Mouse (Mus musculus) neutrophil, adult 5-6 weeks (primary cell): Measurements from ENCODE around the gene Inafm2. TPM values are rescaled to one million over a fixed set of nuclear protein-coding genes. Genes with fewer than 3 reads are reported as not detected.

ENCODE experiments used
- ATAC-seq: fragments of 151-379, 151-347 bp; 2 replicates; pipeline ENCODE4 v1.8.0; 2017; ENCODE audit warnings: mild to moderate bottlenecking, moderate TSS enrichment; ENCODE audit not compliant: insufficient number of reproducible peaks, poor library complexity, low FRiP score, severe bottlenecking; ENCODE audit errors: extremely low read depth
- total RNA-seq: library from RNA; stranded (forward); fragments of 200-1000 nt; gene quantifications from 2 replicates; pipeline ENCODE4 v1.2.3, GENCODE M21; 2017

Inafm2 gene
- total RNA-seq, 1 experiment from 2014 or later: 20.9 TPM

DNA sequence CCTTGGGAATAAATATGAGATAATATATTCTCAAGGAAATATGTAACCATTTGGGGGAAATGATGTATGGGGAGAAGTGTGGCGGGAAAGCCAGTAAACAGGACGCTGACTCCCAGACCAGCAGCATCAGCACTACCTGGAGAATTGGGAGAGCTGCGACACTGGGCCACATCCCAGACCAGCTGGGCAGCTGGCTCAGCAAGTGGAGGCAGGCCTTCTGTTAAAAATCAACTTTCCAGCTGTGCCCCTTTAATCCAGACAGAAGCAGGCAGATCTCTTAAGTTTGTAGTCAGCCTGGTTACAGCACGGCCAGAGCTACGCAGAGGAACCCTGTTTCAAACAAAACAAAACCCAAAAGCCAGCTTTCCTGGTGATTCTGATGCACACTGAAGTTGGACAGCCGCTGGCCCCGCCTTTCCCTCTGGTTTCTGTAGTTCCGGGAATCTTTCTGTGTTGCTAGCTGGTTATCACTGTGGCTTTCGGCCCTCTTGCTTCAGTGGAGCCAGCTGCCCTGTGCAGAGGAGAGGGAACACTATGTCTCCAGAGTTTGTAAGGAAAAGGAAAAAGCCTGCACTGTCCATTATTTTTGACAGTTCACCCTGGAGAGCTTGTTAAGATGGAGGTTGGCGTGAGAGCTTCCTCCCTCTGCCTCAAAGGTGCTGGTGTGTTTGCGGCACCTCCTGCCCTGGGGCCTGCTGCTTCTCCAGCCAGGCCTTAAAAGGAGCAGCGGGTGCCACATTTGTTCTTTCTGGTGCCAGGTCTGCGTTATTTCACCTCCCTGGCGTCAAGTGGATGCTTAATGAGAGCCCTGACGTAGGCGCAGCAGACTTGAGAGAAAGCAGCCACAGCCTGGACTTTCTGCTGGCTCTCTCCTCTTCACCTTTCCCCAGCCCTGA is 6.6 kb downstream of the Inafm2 start:
- no peak for ATAC-seq

- ATAC-seq: no peak
Measured at GRCm38 (mm10) chr2:118752792-118753108, 7.2 kb downstream of the Inafm2 start.

DNA sequence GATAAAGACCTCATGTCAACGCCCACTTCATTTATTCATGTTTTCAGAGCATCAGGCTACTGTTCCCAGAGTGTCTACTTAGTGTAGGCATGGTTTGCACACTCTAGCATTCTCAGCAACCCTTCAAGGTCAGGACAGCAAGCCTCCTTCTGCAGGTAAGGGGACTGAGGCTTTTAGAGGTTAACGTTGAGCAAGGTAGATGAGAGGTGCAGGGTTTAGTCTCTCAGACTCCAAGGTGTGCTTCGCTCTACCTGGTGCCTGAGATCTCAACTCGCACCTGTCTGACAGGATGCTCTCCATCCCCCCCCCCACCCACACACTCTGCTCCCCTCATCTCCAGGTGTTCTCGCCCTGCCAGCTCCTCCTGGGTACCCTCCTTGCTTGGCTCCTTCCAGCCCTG is 8.6 kb downstream of the Inafm2 start:
- ATAC-seq: no peak

DNA sequence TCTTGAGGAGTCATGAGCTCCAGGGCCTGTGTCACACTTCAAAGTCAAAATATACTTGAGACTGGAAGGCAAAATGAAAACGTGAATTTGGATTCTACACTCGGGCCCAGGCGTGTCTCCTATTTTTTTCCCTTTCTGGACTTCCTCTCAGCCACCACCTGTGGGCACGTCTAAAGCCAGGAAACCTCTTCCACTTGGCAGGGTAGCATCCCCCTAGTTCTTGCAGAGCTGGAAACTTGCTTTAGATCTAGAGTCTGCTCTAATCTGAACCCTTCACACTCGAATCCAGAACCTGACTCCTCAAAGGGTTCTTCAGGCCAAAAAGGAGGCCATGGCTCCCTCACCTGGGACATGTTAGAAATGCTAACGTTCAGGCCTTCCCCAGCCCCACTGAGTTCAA is 9.8 kb downstream of the Inafm2 start:
- no peak for ATAC-seq

- ATAC-seq: no peak
Measured at GRCm38 (mm10) chr2:118756103-118756502, 10.5 kb downstream of the Inafm2 start.

- ATAC-seq: peak; percentile 79
Measured at GRCm38 (mm10) chr2:118759828-118760227, 14.3 kb downstream of the Inafm2 start.

DNA sequence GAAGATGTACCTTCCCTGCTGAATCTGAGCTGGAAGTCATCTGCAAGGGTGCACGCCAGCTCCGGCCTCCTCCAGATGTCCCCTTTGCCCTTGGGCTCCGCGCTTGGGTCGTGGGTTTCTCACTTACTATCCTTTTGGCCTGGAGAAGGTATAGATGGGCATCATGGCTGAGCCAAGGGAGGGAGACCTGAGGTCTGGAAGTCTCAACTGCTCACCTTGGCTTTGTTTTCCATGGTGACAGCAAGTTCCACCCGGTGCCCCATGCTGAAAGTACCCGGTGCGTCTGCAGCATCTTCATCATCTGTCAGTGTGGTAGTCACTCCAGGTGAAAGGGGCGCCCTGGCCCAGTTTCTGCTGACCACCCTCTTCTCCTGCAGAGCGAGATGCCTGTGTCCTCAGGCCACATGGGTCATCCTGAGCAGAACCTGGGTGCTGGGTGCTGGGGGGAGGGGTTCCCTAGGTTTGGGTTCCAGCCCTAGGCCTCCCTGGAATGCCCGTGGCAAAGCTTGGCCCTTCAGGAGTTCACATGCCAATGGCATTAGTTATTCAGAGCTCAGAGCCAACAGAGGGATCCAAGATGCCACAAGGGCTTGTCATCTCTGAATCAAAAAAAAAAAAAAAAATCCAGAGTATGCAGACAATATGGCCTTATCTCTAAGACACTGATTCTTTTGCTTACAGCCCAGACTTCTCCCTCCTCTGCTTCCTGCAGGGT is 14.9 kb downstream of the Inafm2 start:
- ATAC-seq: no peak

DNA sequence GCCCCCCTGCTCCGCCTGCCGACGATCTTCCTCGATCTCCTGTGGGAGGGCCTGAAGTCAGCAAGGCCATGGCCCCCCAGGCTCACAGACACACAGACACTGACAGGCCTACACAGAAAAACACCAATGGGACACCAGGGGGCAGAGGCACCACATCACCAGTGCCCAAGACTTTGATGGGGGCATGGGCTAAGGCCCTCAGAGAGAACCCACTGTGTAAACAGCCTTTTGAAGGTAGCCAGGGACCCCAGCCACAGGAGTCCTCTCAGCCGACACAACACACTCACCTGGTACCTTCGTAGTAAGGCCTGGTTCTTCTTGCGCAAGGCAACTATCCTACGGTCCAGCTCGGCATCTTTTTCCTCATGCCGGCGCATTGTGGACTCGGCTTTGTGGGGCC is 15.8 kb downstream of the Inafm2 start:
- ATAC-seq: no peak

- no peak for ATAC-seq
Measured at GRCm38 (mm10) chr2:118761906-118762783, 16.6 kb downstream of the Inafm2 start, which contains the start of gene Ccdc9b. Ccdc9b (minus strand) TSS chr2:118762661.

- ATAC-seq: no peak
Measured at GRCm38 (mm10) chr2:118762784-118763148, 17.2 kb downstream of the Inafm2 start.

- no peak for ATAC-seq
Measured at GRCm38 (mm10) chr2:118763469-118763868, 17.9 kb downstream of the Inafm2 start.

DNA sequence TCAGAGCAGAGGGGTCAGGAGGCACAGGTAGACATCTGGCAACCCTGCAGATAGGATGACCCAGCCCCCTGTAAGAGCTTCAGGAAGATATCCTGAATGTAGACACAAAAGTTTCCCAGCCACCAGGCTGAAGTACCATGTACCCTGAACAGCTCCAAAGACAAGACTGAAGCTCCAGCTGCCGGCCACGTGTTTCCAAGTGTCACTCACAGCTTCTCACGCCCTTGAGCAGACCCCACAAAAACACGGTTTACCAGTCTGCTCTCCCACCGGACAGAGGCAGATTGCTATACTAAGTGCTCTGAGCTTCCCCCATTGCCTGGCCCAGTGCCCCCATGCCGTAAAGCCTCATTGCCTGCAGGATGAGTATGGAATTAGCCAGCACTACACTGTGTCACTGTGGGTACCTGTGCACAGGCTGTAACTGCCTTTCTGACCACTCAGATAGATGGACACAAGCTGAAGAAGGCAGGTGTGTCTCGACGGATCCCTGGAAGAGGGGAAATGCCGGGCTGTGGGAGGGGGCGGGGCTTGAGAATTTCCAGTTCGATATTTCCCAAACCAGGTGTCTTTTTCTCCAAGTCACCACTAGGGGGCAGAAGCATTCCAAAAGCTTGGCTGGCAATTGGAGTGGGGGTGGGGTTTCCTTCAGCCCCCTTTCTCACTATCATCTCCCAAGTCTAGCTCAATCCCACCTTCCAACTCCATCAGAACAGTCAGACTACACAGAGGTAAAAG is 18.7 kb downstream of the Inafm2 start:
- ATAC-seq: no peak

DNA sequence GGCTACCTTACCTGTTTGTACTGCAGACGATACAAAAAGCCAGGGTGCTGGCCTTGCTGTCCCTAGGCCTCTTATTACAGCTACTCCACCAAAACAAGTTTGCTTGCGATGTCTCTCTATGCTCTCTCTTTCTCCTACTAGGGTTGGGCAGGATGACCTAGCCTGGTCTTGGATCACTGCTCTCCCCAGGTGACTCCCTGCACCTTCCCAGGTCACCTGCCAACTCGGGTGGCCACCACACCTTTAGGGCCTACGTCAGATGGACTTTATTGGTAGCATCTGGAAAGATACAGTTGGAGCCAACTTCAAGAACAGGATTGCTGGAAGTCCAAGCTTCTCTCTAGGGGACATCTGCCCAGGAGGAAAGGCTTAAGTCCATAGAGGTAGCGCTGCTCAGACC is 19.3 kb downstream of the Inafm2 start:
- no peak for ATAC-seq

GRCm38 (mm10) chr2:118766041-118767033 is 20.8 kb downstream of the Inafm2 start:
- ATAC-seq: no peak

DNA sequence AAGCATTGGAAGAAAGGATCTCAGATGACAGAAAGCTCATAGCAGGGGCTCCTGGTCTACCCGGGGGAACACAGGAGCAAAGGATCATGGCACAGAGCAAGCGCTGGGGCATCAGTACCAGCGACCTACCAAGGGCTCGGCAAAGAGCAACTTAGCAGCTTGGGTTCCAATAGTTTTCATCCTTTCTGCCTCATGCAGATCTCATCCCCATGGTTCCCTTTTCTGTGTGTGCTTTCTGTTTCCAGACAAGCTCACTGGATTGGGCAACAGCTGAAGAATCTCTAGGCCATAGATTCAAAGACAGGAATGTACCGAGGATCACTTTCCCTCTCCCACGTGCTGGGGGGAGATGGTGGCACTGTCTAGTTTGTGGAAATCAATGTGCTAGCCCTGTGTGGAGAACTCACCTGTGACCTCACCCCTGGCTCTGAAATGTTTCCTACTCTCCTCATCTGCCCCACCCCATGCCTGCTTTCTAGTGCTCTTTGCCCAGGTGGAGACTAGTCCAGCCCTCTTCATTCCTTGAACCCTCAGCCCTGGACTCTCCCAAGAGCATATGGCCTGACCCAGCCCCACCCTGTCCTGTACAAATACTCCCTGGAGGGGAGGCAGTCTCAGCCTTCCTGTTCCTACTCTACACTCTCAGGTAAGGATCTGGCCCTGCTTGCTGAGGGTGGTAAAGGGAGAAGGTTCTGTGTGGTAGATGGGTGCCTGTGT is 26.8 kb downstream of the Inafm2 start, which contains the start of gene Phgr1:
Gene Phgr1, plus strand, starts transcription at position 612 of the 717 bp plus-strand sequence.
- ATAC-seq: no peak

DNA sequence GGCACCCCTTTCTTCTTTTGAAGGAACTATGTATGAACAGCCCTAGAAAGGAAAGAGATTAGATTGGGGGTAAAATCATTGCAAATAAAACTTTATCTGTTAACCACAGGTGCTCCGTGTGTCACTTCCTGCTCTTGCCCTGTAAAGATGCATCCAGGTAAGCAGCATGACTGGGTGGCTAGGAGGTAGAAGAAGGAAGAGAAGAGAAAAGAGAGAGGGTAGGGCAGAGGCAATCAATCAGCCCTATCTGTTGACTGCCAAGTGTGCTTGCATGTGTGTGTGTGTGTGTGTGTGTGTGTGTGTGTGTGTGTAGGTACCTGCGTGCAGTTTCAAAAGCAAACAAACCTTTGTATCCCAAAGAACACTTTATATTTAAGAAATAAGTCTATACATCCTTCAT is 29.0 kb downstream of the Inafm2 start:
- ATAC-seq: no peak

DNA sequence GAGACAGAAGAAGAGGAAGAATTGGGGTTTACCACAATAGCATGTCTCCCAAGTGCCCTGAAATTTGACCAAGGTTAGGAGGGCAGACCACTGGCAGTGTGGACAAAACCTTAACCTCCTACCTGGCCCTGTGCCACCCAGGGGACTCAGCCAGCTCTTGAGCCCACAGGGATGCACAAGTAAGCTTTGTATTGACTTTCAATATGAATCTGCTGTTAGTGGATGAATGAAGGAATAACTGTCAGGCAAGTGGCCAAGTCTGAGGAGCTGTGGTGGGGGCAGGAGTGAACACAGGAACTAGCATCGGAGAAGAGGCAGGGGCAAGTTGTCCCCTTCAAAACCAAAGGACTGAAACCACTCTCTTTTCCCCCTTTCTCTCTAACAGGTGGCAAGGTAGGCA is 29.8 kb downstream of the Inafm2 start:
- no peak for ATAC-seq
